Mouse (Mus musculus): ENCODE results near the gene Tspyl4.
"Not testable (repeated sequence)": the region's sequence is repeated elsewhere in the genome, so short reads cannot be mapped to it uniquely, and the experiment has no call there.

Gene Tspyl4

DNA sequence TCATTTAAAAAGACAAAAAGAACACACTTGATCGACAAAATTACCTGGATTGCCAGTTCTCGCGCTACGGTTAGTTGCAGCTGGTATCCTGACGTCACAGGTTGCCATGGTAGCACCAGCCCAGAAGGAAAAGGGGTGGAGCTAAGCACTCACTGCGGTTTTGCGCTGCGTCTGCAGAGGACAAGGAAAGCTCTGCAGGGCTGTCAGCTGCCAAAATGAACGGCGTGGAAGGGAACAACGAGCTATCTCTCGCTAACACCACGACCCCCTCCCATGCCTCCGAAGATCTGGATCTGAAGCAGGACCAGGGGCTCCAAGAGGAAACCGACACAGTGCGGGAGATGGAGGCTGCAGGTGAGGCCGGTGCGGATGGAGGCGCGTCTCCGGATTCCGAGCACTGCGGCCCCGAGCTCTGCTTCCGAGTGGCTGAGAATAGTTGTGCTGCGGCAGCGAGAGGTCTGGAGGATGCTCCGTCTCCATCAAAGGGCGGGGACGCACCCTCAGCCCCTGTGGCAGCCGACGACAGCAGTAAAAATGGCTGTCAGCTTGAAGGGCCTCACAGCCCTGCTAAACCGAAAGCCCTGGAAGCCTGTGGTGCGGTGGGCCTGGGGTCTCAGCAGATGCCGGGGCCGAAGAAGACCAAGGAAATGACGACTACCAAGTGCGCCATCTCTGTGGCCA, at the start of gene Tspyl4:
TSS of gene Tspyl4 (plus strand) at position 144 of the 681 bp plus-strand sequence.
- DNase-seq (ENCODE audit: low spot score), result peak; percentile 97

DNA sequence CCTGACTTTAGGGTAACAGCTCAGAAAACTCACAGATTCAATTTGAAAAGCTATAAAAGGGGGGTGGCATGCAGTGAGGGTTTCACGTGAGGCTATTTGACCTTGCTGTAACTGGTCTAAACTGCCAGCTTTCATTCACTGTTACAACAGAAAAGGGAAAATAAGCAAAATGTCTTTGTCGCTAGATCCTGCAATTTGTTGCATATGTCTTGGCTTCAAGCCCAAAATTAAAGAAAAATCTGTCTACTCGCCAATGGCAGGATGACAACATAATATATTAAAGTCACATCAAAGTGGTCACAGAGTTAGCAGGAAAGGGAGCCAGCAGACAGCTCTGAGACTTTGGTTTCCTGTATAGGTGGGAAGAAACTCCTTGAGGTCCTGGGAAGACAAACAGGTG, 49.5 kb upstream of the Tspyl4 start:
- DNase-seq (ENCODE audit: low spot score), result no peak

DNA sequence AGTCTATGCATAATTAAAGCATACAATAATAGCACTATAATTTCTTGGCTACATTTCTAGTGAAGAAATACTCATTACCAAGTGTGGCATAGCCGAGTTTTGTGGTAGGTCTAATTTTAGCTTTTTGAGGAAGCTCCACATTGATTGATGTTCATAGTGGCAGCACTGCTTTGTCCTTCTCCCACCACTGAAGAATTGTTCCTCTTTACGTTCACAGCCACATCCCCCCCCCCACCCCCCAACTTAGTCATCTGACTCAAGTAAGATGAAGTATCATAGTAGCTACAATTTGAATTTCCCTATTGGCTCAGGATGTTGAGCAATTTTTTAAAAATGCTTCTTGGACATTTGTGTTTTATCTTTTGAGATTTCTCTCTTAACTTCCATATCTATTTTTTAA, 47.6 kb upstream of the Tspyl4 start:
- no peak for DNase-seq (ENCODE audit: low spot score)

DNA sequence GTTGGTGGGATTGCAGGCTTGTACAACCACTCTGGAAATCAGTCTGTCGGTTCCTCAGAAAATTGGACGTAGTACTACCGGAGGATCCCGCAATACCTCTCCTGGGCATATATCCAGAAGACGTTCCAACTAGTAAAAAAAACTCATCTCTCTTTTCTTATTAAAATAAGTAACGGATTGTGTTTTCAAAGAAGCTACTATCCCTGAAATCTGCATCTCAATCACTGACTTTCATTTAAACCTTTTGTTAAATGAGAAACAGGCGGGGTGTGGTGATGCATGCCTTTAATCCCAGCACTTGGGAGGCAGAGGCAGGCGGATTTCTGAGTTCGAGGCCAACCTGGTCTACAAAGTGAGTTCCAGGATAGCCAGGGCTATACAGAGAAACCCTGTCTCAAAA, 44.4 kb upstream of the Tspyl4 start:
- not testable (repeated sequence) for DNase-seq (ENCODE audit: low spot score)

DNA sequence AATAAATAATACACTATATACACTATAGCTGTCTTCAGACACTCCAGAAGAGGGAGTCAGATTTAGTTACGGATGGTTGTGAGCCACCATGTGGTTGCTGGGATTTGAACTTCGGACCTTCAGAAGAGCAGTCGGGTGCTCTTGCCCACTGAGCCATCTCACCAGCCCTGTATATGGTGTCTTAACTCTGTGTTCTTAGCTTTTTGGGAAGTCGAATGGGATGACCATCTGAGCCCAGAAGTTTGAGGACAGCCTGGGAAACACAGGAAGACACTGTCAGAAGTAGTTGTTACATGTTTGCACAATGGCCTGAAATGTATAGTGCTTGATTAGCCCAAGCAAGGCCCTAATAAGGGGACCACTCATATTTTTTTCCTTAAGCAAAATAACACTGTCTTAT, 32.1 kb upstream of the Tspyl4 start:
- DNase-seq (ENCODE audit: low spot score), result no peak

DNA sequence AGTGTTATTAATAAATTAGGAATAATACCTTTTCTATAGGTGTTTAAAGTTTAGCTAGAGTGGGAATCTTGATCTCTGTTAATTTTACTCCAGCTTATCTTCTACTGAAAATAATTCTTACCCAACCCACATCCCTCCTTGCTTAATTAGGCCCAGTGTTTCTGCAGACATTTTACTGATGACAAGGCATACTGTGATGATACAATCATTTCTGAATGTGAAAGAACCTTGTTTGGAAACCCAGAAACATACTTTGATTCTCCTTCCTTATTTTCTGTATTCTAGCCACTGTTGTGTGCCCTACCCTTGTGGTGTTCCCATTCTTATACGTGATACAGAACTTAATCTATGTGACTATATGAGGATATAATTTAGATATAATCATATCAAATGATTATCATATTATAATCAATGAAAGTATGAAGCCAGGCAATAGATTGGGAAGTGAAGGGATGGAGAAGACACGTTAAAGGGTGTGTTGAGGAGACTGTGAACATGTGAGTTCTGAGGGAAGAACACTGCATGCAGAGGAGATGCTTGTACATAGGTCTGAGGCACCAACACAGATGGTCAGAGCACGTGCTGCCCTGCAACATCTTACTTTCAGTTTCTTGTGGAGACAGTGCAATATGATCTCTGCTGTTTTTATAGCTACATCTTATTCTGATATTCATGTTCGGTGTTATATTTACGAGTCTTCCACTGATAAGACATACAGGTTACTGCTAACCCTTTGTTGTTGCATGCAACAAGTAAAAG, 29.8 kb upstream of the Tspyl4 start:
- DNase-seq (ENCODE audit: low spot score), result no peak

DNA sequence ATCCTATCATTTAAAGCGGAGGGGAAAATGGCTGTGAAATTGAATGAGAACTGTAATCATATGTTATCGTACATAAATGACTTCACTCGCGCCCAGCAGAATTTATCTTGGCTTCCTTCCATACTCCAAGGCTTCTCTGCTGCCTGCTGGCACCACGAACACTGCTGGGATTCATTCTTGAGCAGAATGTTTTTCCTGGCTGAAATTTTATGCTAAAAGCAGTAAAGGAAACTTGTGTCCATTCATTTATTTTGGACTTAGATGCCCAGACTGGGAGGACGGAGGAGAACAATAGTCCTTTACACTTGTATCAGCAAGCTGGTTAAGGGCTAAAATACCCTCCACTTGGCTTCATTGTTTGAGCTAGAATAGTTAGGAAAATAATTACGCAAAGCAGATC, 25.6 kb upstream of the Tspyl4 start:
- no peak for DNase-seq (ENCODE audit: low spot score)

DNA sequence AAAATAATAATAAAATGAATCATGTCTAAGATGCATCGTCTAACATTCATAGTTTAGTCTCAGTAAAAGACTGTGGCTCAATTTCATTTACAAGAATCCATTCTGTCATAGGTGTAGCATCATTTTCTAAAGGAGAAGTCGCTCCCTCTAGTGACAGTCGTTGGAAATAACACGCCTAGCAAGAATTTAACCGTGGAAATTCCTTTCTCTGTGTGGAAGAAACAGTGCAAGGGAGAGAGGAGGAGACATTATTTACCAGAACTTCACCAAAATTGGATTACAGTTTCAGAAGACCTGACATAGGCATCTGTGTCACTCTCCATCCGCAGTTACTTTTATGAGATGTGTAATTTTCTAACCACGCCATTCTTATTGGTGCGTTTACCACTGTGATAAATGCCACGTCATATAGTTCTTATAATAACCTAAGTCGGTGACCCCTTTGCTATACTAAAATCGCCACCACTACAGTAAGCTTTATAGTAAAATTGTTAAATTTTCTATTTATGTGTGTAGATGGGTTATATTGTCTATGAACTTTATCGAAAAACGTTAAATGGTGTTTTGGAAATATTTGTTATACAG, 16.6 kb upstream of the Tspyl4 start:
- peak; percentile 89 for DNase-seq (ENCODE audit: low spot score)

DNA sequence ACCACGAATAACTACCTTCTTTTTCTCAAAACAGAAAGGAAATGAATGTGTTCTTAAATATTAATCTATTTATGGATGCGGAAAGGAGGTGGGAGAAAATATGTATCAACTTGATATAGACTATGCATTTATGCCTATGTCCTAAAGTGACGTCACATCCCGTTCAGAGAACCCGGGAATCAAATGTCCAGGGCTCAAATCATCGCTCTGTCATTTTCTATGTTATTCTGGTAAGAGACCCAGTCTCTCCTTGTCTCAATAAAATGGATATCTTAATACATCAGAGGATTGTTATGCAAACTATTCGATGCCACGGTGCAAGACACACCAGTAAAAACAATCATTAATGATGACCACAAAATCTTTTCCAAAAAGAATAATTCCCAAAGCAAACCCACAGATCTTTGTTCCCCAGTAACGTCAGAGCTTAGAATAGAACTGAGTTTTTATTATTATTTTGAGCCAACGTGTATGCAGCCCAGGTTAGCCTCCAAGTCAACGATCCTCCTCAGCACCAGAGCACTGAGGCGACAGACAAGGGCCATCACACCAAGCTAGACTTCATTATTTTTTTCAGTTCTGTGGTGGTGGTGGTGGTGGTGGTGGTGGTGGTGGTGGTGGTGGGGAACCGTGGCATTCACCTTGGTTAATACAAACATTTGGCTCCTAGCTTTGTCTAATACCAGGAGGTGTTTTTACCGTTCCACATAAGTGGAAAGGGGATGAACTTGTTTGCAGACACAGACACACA, 15.9 kb upstream of the Tspyl4 start:
- DNase-seq (ENCODE audit: low spot score), result peak; percentile 48

DNA sequence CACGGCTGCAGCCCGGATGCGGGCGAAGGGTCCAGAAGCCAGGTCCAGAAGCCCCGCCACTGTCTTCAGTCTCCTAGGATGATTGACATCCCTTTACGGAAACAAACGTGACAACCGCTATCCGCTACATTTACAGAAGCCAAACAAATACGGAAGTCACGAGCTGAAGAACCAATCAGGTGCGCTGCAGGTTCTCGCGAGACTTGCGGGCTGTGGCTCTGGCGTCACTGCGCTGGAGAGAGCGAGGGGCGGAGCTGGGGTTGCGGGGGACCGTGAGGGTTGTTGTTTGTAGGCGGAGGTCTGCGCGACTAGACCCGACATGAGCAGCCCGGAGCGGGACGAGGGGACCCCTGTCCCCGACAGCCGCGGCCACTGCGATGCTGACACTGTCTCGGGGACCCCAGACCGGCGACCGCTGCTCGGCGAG, 15.3 kb upstream of the Tspyl4 start, which contains the start of gene Tspyl1:
TSS of gene Tspyl1 (plus strand) at position 229 of the 427 bp plus-strand sequence.
- DNase-seq (ENCODE audit: low spot score), result peak; percentile 99

DNA sequence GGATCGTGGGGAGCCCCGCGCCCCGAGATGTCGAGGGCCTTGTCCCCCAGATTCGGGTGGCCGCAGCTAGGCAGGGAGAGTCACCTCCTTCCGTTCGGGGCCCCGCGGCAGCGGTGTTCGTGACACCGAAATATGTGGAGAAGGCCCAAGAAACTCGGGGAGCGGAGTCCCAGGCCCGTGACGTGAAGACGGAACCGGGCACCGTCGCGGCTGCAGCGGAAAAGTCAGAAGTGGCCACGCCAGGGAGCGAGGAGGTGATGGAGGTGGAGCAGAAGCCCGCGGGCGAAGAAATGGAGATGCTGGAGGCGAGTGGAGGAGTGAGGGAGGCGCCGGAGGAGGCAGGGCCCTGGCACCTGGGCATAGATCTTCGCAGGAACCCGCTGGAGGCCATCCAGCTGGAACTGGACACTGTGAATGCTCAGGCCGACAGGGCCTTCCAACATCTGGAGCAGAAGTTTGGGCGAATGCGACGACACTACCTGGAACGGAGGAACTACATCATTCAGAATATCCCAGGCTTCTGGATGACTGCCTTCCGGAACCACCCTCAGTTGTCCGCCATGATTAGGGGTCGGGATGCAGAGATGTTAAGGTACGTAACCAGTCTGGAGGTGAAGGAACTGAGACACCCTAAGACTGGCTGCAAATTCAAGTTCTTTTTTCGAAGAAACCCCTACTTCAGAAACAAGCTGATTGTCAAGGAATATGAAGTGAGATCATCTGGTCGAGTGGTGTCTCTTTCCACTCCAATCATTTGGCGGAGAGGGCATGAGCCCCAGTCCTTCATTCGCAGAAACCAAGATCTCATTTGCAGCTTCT, 14.6 kb upstream of the Tspyl4 start:
- peak; percentile 40 for DNase-seq (ENCODE audit: low spot score)

DNA sequence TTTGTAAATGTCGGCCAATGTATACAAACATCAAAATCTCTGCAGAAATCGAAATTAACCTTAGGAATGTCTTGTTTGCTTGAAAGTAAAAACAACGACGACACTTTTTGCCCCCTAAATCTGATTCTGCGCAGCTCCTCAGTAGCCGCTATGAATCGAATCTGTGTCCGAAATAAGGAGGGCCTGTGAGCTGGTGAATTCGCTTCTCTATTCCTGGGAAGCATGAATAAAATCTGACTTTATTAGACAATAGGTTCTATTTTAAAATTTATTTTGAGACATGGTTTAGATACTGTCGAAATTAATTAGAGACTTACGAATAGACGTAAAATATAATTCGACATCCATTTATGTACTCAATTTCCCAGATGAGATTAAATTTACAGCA, 337 bp upstream of the Tspyl4 start:
- no peak for DNase-seq (ENCODE audit: low spot score)

DNA sequence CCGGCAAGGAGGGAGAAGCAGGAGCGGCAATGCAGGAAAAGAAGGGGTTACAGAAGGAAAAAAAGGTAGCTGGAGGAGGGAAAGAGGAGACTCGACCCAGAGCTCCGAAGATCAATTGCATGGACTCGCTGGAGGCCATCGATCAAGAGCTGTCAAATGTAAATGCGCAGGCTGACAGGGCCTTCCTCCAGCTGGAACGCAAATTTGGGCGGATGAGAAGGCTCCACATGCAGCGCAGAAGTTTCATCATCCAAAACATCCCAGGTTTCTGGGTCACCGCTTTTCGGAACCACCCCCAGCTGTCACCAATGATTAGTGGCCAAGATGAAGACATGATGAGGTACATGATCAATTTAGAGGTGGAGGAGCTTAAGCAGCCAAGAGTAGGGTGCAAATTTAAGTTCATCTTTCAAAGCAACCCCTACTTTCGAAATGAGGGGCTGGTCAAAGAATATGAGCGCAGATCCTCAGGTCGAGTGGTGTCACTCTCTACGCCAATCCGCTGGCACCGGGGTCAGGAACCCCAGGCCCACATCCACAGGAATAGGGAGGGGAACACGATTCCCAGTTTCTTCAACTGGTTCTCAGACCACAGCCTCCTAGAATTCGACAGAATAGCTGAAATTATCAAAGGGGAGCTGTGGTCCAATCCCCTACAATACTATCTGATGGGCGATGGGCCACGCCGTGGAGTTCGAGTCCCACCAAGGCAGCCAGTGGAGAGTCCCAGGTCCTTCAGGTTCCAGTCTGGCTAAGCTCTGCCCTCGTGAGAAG, 925 bp downstream of the Tspyl4 start:
- DNase-seq (ENCODE audit: low spot score), result peak; percentile 47

DNA sequence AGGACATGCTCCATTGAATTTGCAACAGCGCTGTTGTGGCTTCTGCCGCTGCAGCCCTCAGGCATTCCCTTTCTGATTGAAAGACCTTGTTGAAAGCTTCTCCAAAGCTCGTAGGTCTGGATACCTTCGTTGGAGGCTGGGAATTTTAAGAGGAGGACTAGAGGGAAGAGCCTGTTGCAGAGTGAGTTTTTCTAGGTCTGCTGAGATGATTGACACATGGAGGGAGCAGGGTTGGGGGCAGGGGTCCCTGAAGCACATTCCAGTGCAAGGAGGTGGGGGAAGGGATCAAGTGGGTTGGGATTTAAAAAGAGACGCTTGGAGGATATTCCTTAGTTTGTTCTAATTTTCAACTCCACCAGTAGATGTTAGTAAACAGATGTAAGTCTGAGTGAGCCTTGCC, 3.1 kb downstream of the Tspyl4 start:
- peak; percentile 51 for DNase-seq (ENCODE audit: low spot score)

DNA sequence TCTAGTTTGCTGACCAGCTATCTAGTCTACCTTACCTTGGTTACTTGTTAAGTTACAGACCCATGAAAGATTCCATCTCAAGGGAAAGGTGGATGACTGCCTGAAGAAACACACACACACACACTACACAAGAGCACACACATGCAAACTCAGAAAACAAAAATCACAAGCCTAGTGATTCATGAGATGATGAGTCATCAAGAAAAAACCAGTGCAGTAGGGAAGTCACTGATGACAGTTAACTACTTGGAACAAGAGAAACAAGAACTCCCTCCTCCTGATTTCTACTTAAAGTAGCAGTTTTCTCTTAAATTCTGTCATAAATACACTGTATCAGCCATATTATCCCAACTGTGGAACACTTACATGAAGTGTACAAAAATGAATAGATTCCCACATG, 9.8 kb downstream of the Tspyl4 start:
- DNase-seq (ENCODE audit: low spot score), result no peak

DNA sequence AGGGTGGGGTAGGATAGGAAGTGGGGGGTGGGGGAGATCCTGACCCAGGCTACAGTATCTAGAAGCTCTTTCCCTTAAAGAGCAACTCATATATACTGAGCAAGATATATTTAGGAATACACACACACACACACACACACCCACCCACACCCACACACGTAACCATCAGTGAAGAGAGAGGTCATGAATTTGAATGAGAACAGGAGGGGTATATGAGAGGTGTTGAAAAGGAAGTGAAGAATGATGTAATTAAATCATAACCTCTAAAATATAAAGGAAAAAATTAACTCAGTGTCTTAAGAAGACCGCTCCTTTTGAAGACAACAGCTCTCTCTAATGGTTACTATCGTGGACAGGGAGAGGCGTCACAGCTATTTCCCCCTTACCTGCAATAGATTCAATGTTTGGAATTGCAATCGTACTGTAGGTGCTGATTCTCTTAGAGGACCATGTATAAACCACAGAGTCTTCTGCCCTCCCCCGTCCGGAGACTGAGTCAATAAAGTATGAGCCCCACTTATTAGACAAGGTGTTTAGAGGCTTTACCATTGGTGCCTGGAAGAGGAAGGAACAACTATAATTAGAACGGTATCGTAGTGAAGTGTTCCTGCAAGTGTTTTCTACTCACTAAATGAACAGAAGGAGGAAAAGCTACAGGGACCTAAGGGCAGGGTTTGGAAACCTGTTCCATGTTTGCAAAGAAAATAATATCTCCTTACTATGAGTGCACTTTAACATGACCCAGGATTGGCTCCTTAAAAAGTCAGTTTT, 12.9 kb downstream of the Tspyl4 start:
- DNase-seq (ENCODE audit: low spot score), result no peak

DNA sequence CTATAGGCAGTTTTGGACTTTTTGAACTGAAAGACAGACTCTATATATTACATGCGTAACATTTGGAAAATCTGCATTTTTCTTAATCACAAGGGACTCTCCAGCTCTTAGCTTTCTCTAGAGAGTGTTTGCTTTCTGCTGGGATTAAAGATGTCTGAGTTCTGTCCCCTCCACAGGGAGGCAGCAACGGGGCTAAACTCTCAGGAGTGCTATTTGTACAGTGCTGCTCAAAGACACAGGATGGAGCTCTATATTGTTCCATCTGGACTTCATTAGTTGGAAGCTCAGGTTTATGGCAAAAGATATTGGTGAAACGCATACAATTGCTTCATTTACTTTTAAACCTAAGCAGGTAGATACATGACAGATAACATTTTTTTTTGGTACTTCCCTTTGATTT, 15.3 kb downstream of the Tspyl4 start:
- no peak for DNase-seq (ENCODE audit: low spot score)

DNA sequence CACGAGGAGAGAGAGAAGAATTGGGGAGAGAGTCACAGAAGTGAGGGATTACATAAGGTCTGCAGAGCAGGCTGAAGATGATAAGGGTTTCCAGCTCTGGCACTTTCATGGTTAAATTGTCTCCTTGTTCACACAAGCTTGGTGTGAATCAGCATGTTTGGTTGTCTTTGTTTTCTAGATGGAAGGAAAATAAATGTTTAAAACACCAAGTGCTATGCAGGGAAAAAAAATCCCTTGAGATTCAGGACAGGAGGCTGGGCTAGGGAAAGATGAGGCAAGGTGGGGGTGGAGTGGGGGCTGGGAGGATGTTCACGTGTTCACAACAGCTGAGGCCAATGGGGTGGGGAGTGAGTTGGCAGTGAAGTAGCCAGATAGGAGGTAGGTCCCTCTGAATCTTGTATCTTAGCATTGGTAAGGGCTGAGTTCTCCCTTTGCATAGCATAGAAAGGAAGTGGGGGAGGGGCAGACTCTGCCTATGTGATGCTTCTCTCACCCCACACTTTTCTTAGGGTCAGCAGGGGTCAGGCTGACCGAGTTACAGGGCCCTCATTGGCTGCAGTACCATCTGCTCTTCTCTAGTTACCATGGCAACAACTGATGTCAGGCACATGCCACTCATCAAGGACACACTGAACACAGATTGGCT, 19.5 kb downstream of the Tspyl4 start:
- peak; percentile 88 for DNase-seq (ENCODE audit: low spot score)

DNA sequence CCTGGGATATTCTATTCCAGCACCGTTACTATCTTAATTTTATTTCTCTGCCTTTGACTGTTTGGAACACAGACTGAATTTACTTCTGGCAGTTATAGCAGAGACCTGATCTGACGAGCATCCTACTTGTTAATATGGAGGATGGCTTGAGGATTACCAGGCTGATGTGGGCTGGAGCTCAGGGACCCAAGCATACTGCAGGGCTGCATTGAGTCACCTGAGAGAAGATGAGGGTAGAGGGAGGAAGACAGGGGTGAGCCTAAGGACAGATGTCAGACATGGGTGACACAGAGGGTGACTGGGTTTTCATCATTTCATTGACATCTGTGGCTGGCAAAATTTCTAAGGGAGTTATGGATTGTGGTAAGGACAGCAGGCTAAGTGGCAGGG, 20.0 kb downstream of the Tspyl4 start:
- no peak for DNase-seq (ENCODE audit: low spot score)

DNA sequence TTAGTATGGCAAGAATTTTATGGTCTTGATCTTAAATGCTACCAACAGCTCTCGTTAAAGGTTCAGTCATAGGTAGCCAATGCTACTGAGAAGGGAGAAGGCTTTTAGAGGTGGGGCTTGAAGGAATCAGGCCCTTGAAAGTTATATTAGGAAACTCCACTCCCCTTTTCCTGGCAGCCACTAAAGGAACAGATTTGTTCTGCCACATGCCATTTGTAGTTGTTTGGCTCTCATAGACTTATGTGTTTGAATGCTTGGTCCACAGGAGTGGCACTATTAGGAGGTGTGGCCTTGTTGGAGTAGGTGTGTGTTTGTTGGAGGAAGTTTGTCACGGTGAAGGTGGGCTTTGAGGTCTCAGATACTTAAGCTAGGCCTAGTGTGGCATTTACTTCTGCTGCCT, 23.6 kb downstream of the Tspyl4 start:
- no peak for DNase-seq (ENCODE audit: low spot score)
